In the genomic region with DNA sequence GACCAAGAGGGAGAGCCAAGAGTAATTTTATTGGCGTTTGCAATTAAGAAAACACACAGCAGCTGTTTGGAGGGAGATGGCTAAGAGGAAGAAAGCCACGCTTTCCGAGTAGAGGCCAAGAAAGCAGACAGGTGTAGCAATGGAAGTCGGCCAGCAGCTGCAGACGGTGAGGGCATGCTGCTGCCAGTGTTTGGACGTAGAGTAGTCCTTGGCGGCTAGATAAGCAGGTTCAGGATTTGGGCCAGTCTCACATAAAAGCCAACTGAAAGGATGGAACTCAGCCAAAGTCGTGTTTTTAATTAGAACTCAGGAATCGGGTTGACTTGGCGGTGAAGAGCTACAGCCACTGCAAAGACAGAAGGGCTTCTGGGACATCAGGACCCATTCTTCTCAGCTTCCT, we compare ENCODE assay signal across 13 mouse cellular contexts. TPM values are rescaled to one million over a fixed set of nuclear protein-coding genes. Genes with fewer than 3 reads are reported as not detected.
DNase-seq lines count a peak whose midpoint lies in the region; TF ChIP-seq lines count a peak whose summit lies in the region.
"Had no signal": no experiment of that assay in that cellular context is flagged by ENCODE, and none has a peak within 500 bp of the region (broad histone marks: within the 10 kb centered on the region; RNA-seq: fewer than 3 reads in every experiment).

No protein-coding gene starts in this region.

- no peak overlapping the region for H3K27ac ChIP-seq in layer of hippocampus, adult 2 months
- H3K27ac ChIP-seq: embryonic facial prominence, embryonic 12.5 days; lung, embryonic 15.5 days had no signal

- no peak overlapping the region for H3K4me3 ChIP-seq in layer of hippocampus, adult 2 months
- H3K4me3 ChIP-seq: embryonic facial prominence, embryonic 12.5 days; lung, embryonic 15.5 days had no signal

- DNase-seq in adrenal gland, adult (ENCODE audit: inconsistent age in 2 of 2, low spot score in 1 of 2) = peak; percentile 39 to 74
- DNase-seq in adrenal gland, adult 18-20 months (ENCODE audit: low spot score in 2 of 2) = no peak
- peak; percentile 28 to 30 for DNase-seq in layer of hippocampus, postnatal 10 days (ENCODE audit: low spot score in 2 of 2)
- DNase-seq in layer of hippocampus, adult 2 months (ENCODE audit: low spot score in 2 of 2) = no peak
- DNase-seq in thymus, postnatal 4 days = peak; percentile 40
- DNase-seq in thymus, adult 18-20 months = no peak
- no peak for DNase-seq in embryo, embryonic 10.5 days (ENCODE audit: low spot score)
- DNase-seq in natural killer cell, adult 2 months (ENCODE audit: low spot score in 2 of 2) = no peak
- DNase-seq: adrenal gland, postnatal 14 days; kidney, adult 8-10 months; right cerebral cortex, postnatal 25 days had no signal

- no peak for TF ChIP-seq CTCF in layer of hippocampus, adult 2 months (conservative IDR thresholded peaks at IDR 0.05)

RNA-seq across cellular contexts. Expression of a gene that starts 6.6 kb away (rescaled TPM):
- 1 to 10 TPM; 2.2 TPM for total RNA-seq in adrenal gland, adult 18-20 months (2021)
- 1 to 10 TPM; 4.2 to 4.8 TPM for total RNA-seq in layer of hippocampus, postnatal 10 days (2021)
- 1 to 10 TPM; 1.9 to 2.0 TPM for total RNA-seq in layer of hippocampus, adult 2 months (2021)

Comparison
In these comparisons a context has a peak if more than half of its experiments do, and no peak if none do; other contexts are left out.
1. DNase-seq: peak in adrenal gland, adult (2 of 2), layer of hippocampus, postnatal 10 days (2 of 2) and thymus, postnatal 4 days (single experiment); none in adrenal gland, adult 18-20 months (0 of 2), layer of hippocampus, adult 2 months (0 of 2), thymus, adult 18-20 months (0 of 2), embryo, embryonic 10.5 days (single experiment) and natural killer cell, adult 2 months (0 of 2).